Mouse (Mus musculus): ENCODE data around the gene Gm21762.
"Not testable (repeated sequence)": the region's sequence is repeated elsewhere in the genome, so short reads cannot be mapped to it uniquely, and the experiment has no call there.

DNA sequence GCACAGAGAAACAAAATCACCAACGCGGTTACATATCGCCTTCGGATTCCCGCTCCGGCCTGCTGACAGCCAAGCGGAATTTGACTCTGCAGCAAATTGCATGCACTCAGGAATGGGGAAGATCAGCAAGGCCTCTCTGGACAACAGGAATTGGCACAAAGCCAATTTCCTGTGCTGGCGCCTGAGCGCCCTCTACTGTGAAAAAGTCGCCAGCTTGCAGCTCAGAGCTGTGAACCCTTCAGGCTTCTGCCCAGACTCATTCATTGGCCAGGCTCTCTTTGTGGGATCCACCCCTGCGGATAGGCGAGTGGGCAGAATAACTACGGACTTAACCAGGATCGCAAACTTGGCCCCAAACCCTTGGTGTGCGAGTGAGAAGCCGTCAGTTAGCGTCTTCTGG, 16.1 kb upstream of the Gm21762 start:
- not testable (repeated sequence) for TF ChIP-seq POLR2A, CTCF (IDR thresholded peaks at IDR 0.05; ENCODE audit: insufficient read depth, low read depth, low read length)
